Mouse (Mus musculus): ENCODE measurements around the gene Eci1.

- peak; percentile 68; the same call in 1 of the 2 replicates for TF ChIP-seq CTCF (IDR thresholded peaks at IDR 0.05; ENCODE audit: control insufficient read depth, insufficient read depth, insufficient replicate concordance, low read depth, low read length)
- no peak for TF ChIP-seq POLR2A (IDR thresholded peaks at IDR 0.05; ENCODE audit: control insufficient read depth, low read depth, low read length)
Observed at GRCm38 (mm10) chr17:24389865-24390264, 36.6 kb upstream of the Eci1 start.

Data from testis, adult 2 months (tissue).